Mouse (Mus musculus) macrophage (primary cell): ENCODE data around the gene Ola1. TPM values are rescaled to one million over a fixed set of nuclear protein-coding genes. Genes with fewer than 3 reads are reported as not detected.

Source experiments
- H3K27ac ChIP-seq: fragments of 350-480 bp; formaldehyde crosslinking; 2 replicates; pipeline ENCODE4 v1.9.0; 2021
- H3K36me3 ChIP-seq: fragments of 350-480 bp; formaldehyde crosslinking; 2 replicates; pipeline ENCODE4 v1.9.0; 2021; ENCODE audit errors: inconsistent target
- H3K4me3 ChIP-seq: fragments of 350-480 bp; formaldehyde crosslinking; 2 replicates; pipeline ENCODE4 v1.9.0; 2021; ENCODE audit errors: inconsistent target
- H3K79me2 ChIP-seq: fragments of 350-480 bp; formaldehyde crosslinking; 2 replicates; pipeline ENCODE4 v1.9.0; 2021; ENCODE audit errors: inconsistent target
- WGBS: methylation state at CpG from one replicate; pipeline ENCODE4 v1.1.7; 2026; ENCODE audit warnings: inconsistent platforms; ENCODE audit not compliant: missing documents; 5-methylcytosine and 5-hydroxymethylcytosine counted together
- polyA plus RNA-seq: library from polyadenylated mRNA; stranded (reverse); fragments of 250-400 nt; gene quantifications from 3 replicates; pipeline ENCODE4 v1.2.4, GENCODE M21; 2018; ENCODE audit warnings: inconsistent platforms

Ola1 gene
- polyA plus RNA-seq, 1 experiment from 2014 or later, result 133 TPM

GRCm38 (mm10) chr2:73045505-73045904 is 173.2 kb downstream of the Ola1 start:
- Histone ChIP-seq H3K4me3 (no peak overlapping the region), H3K36me3 (no peaks in the 10 kb centered on the region), H3K27ac (no peak overlapping the region), H3K79me2 (no peaks in the 10 kb centered on the region)
- 88% methylated on average over 5 of the region's 5 CpGs for WGBS

Other genes with a start within 250 kb of the Ola1 start
- 49.5 to 59.1 TPM (median 51.3 TPM) in 3 replicates for gene Sp3, start 238.5 kb downstream of the Ola1 start, polyA plus RNA-seq
- not detected in 3 replicates for gene Gm11084, start 232.2 kb downstream of the Ola1 start, polyA plus RNA-seq
- 0.47 TPM in 1 of 3 replicates, not detected in the others for gene Sp9, start 53.0 kb upstream of the Ola1 start, polyA plus RNA-seq
- gene Scrn3, start 93.7 kb upstream of the Ola1 start, polyA plus RNA-seq, result 13.3 to 14.9 TPM (median 14.0 TPM) in 3 replicates
- 14.0 to 40.4 TPM (median 25.0 TPM) in 3 replicates for gene Cir1, start 93.8 kb upstream of the Ola1 start, polyA plus RNA-seq
- gene Gpr155, start 167.6 kb upstream of the Ola1 start, polyA plus RNA-seq, result 3.1 to 33.1 TPM (median 20.6 TPM) in 3 replicates